In the genomic region with DNA sequence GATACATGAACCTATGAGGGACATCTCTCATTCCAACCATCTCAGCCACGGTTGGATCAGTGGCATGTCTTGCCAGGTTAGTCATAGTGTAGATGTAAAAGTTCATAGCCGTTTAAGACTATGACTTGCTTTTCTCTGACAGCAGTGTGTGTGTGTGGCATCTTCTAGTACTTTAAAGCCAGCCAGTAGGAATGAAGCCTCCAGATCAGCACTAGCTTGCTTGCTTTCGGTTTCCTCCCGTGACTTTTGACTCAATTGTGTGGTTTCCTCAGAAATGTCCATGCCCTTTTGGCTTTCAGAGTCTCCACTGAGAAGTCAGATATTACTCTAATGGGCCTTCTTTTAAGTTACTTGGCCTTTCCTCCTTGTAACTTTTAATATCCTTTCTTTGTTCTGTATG, we compare ENCODE assay signal across 31 mouse cellular contexts. TPM values are rescaled to one million over a fixed set of nuclear protein-coding genes. Genes with fewer than 3 reads are reported as not detected.
"Had no signal": no experiment of that assay in that cellular context is flagged by ENCODE, and none has a peak within 500 bp of the region (broad histone marks: within the 10 kb centered on the region; RNA-seq: fewer than 3 reads in every experiment).

No protein-coding gene starts in this region.

- DNase-seq: kidney, adult 18-20 months; kidney, postnatal 25 days; layer of hippocampus, postnatal 36 days; liver; lung, adult 18-20 months; lung, postnatal 10 days; lung, postnatal 4 days; midbrain, embryonic 14.5 days; retina, postnatal 1 day; right cerebral cortex, postnatal 25 days; spleen, adult 18-20 months; thymus, postnatal 25 days had no signal

- H3K9me3 ChIP-seq: limb, embryonic 10.5 days; liver, embryonic 12.5 days; liver, embryonic 15.5 days; lung, embryonic 15.5 days; neural tube, embryonic 12.5 days; neural tube, embryonic 15.5 days; stomach, embryonic 15.5 days had no signal

- H3K4me3 ChIP-seq: left cerebral cortex, adult 2 months; limb, embryonic 10.5 days; limb, embryonic 13.5 days; liver, embryonic 12.5 days; liver, embryonic 15.5 days; lung, embryonic 15.5 days; neural tube, embryonic 12.5 days; neural tube, embryonic 15.5 days; stomach, embryonic 15.5 days had no signal

- ATAC-seq: liver, embryonic 12.5 days had no signal

- H3K27me3 ChIP-seq: limb, embryonic 13.5 days; lung, embryonic 15.5 days; neural tube, embryonic 12.5 days; neural tube, embryonic 15.5 days; stomach, embryonic 15.5 days had no signal

- H3K4me1 ChIP-seq: limb, embryonic 10.5 days; limb, embryonic 13.5 days; liver, embryonic 12.5 days; liver, embryonic 15.5 days; lung, embryonic 15.5 days; neural tube, embryonic 12.5 days; neural tube, embryonic 15.5 days; stomach, embryonic 15.5 days had no signal

- H3K36me3 ChIP-seq: limb, embryonic 10.5 days; limb, embryonic 13.5 days; liver, embryonic 12.5 days; liver, embryonic 15.5 days; lung, embryonic 15.5 days; neural tube, embryonic 12.5 days; neural tube, embryonic 15.5 days; stomach, embryonic 15.5 days had no signal

RNA-seq across cellular contexts. Expression of a gene that starts 10.6 kb away (rescaled TPM):
- total RNA-seq: megakaryocyte-erythroid progenitor cell, adult 5-6 weeks had no signal
- polyA plus RNA-seq: large intestine, adult 2 months had no signal

RNA-seq across cellular contexts. Expression of a gene that starts 35.7 kb away (rescaled TPM):
- total RNA-seq: layer of hippocampus, adult 8-10 months; layer of hippocampus, postnatal 10 days; layer of hippocampus, postnatal 36 days; left cerebral cortex, adult 2 months; left cerebral cortex, postnatal 10 days; megakaryocyte-erythroid progenitor cell, adult 5-6 weeks; midbrain, postnatal 0 days had no signal
- polyA plus RNA-seq: kidney, embryonic 14.5 days; kidney, postnatal 0 days; large intestine, adult 2 months; limb, embryonic 10.5 days; limb, embryonic 13.5 days; liver, embryonic 12.5 days; liver, embryonic 15.5 days; lung, embryonic 15.5 days; midbrain, embryonic 11.5 days; midbrain, embryonic 14.5 days; midbrain, postnatal 0 days; neural tube, embryonic 12.5 days; neural tube, embryonic 15.5 days; stomach, embryonic 15.5 days; thymus, postnatal 0 days had no signal
